Mouse (Mus musculus) bone marrow macrophage, adult 2 months (primary cell): ENCODE measurements around the gene Sdccag8.

Experiments
- CTCF ChIP-seq: IDR thresholded peaks from 2 replicates; pipeline ENCODE4 v1.5.1; 2012; ENCODE audit warnings: low read depth, mild to moderate bottlenecking, low read length, moderate library complexity
- POLR2A ChIP-seq: IDR thresholded peaks from 2 replicates; pipeline ENCODE4 v1.6.1; 2012; ENCODE audit warnings: mild to moderate bottlenecking, low read depth, low read length, borderline replicate concordance

- TF ChIP-seq CTCF (no peak), POLR2A (no peak)
Measured at GRCm38 (mm10) chr1:176951836-176952235, 137.4 kb downstream of the Sdccag8 start.
